Mouse (Mus musculus): ENCODE measurements around the gene Wdr25.

DNA sequence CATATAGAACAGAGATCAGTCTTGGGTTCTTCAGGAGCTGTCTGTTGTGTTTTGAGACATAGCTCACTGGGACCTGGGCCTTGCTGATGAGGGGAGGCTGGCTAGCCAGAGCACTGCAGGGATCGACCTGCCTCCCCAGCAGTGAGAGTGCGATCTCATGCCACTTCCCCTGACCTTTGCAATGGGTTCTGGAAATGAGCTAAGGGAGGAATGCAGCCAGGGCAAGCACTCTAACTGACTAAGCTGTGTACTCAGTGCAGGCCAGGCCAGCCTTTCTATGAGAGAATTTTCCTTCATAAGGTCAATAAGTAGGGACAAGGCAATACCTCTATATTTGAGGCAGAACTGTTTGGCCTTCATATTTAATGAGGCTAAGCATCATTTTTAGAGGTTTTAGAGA, 99.6 kb downstream of the Wdr25 start:
- TF ChIP-seq CTCF (conservative IDR thresholded peaks at IDR 0.05 in 1 of 2, IDR thresholded peaks at IDR 0.05 in 1 of 2; ENCODE audit: low read depth in 2 of 2, low read length in 2 of 2) (no peak), E2F4 (IDR thresholded peaks at IDR 0.05; ENCODE audit: insufficient replicate concordance, low read depth, low read length) (no peak), NELFE (IDR thresholded peaks at IDR 0.05; ENCODE audit: low read depth, low read length) (no peak), POLR2A (IDR thresholded peaks at IDR 0.05; ENCODE audit: low read depth, low read length) (no peak), NRF1 (IDR thresholded peaks at IDR 0.05; ENCODE audit: low read depth, low read length) (no peak)
